Mouse (Mus musculus): ENCODE results near the gene Krtap17-1.

DNA sequence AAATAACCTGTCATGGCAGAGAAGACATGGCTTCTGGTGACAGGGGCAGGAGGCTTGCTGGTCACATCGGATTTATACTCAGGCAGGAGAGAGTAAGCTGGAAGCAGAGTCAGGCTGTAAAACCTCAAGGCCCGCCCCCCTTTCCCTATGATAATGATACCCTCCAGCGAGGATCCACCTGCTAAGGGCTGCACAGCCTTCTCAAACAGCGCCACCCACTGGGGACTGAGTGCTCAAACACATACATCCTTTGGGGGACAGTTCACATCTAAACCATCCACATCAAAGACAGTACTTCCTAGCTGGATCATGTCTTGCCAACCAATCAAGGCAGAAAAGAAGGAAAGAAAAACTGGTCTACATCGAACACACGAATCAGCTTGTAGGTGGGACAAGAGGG, 29.6 kb downstream of the Krtap17-1 start:
- TF ChIP-seq CTCF (IDR thresholded peaks at IDR 0.05; ENCODE audit: low read depth, low read length) (no peak), POLR2A (IDR thresholded peaks at IDR 0.05; ENCODE audit: borderline replicate concordance, low read depth, low read length) (no peak)

Measured in bone marrow macrophage, adult 2 months (primary cell).